Mouse (Mus musculus): ENCODE measurements around the gene Smc1b. TPM values are rescaled to one million over a fixed set of nuclear protein-coding genes. Genes with fewer than 3 reads are reported as not detected.

Gene Smc1b
- polyA plus RNA-seq, 1 experiment from 2014 or later: 0.12 TPM

DNA sequence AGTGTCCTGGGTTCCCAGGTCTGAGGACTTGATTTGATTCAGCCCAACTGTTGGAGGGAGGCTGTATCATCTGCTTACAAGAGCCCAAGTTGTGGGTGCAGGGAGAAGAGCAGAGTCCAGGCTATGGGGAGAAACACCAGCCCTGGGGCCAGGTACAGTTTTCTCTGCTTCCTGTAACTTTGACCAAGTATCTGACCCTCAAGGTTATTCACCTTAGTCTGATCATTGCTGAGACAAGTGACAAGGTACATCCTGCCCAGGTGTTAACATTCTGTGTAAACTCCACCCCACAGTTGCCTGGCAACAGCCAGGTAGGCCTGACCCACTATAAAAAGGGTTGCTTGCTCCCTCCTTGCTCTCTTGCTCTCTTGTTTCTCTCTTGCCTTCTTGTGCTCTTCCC, 29.7 kb upstream of the Smc1b start:
- H3K4me1 ChIP-seq: peaks cover 44% of the 10 kb centered on the region
- DNase-seq (ENCODE audit: low spot score): no peak
- no peaks in the 10 kb centered on the region for H3K9me3 ChIP-seq
- H3K27me3 ChIP-seq (replicated peaks; ENCODE audit: low read depth, poor library complexity, severe bottlenecking): no peaks in the 10 kb centered on the region
- H3K4me3 ChIP-seq: no peak overlapping the region
- 0 out of 2 replicates have a peak overlapping the region, but pooled peaks have one; percentile 30 for H3K27ac ChIP-seq (replicated peaks)
- no peaks in the 10 kb centered on the region for H3K36me3 ChIP-seq (replicated peaks)

DNA sequence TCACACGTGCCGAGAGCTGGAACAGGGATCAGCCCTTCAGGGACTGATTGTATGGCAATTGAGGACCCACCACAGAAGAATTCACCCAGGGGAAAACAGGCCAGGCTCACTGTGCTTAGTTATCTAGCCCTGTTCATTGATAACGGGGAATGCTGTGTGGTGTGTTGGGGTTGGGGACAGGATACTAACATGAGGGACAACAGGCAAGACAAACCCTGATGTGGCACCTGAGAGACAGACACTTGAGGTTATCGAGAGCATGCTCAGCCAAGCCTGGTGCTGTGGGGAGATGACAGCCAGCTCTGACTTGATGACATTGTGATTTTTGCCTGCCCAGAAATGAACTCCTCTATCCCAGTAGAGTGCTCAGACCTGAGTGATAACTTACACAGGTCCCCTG, 24.4 kb upstream of the Smc1b start:
- no peak overlapping the region for H3K4me3 ChIP-seq
- 0 out of 2 replicates have a peak, but pooled peaks cover 10% of the 10 kb centered on the region for H3K4me1 ChIP-seq
- no peaks in the 10 kb centered on the region for H3K9me3 ChIP-seq
- no peak for DNase-seq (ENCODE audit: low spot score)
- 71% methylated on average over 4 of the region's 4 CpGs for WGBS
- 0 out of 2 replicates have a peak, but pooled peaks cover 19% of the 10 kb centered on the region for H3K27me3 ChIP-seq (replicated peaks; ENCODE audit: low read depth, poor library complexity, severe bottlenecking)
- no peak overlapping the region for H3K27ac ChIP-seq (replicated peaks)
- H3K36me3 ChIP-seq (replicated peaks): no peaks in the 10 kb centered on the region

DNA sequence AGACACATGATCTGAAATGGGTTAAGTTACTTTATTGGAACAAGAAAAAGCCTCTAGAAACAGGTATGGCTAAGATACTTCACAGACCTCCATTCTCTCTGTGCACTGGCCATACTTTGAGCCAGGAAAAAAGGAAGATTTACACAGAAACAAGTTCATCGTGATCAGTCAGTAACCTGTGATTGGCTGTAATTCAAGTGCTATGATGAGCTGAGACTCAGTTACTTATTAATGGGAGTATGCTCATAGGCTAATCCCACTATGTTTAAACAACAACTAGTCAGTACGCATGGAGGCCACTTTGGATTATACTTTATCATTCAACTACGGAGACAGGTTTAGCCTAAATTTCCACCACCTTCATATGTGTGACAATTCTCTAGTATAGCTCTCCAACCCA, 22.3 kb upstream of the Smc1b start:
- H3K4me3 ChIP-seq: no peak overlapping the region
- H3K27me3 ChIP-seq (replicated peaks; ENCODE audit: low read depth, poor library complexity, severe bottlenecking): 0 out of 2 replicates have a peak, but pooled peaks cover 19% of the 10 kb centered on the region
- H3K27ac ChIP-seq (replicated peaks): no peak overlapping the region
- no peak for DNase-seq (ENCODE audit: low spot score)
- no peaks in the 10 kb centered on the region for H3K9me3 ChIP-seq
- WGBS: 96% methylated on average over 3 of the region's 3 CpGs
- no peaks in the 10 kb centered on the region for H3K36me3 ChIP-seq (replicated peaks)
- 0 out of 2 replicates have a peak, but pooled peaks cover 10% of the 10 kb centered on the region for H3K4me1 ChIP-seq

DNA sequence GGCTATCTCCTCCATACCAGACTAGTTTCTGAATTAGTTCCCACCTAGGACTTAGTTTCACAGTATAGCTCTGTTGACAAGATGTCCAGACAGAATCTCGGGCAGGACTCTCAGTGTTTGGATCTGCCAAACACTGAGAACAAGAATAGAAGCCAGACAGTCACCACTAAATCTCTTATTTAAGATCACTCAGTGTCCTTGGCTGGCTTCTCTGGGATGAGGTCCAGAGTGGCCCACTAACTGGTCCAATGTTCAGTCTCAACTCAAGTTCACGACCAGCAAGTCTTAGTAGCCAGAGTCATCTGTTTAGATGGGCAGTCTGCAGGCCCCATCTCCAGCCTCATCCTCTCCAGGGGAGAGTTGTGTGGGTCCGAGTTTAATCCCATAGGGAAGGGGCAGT, 20.8 kb upstream of the Smc1b start:
- Histone ChIP-seq H3K27ac (replicated peaks) (no peak overlapping the region), H3K4me3 (no peak overlapping the region), H3K36me3 (replicated peaks) (no peaks in the 10 kb centered on the region), H3K9me3 (no peaks in the 10 kb centered on the region), H3K27me3 (replicated peaks; ENCODE audit: low read depth, poor library complexity, severe bottlenecking) (0 out of 2 replicates have a peak, but pooled peaks cover 19% of the 10 kb centered on the region), H3K4me1 (0 out of 2 replicates have a peak, but pooled peaks cover 10% of the 10 kb centered on the region)
- 82% methylated on average over 3 of the region's 3 CpGs for WGBS
- no peak for DNase-seq (ENCODE audit: low spot score)

DNA sequence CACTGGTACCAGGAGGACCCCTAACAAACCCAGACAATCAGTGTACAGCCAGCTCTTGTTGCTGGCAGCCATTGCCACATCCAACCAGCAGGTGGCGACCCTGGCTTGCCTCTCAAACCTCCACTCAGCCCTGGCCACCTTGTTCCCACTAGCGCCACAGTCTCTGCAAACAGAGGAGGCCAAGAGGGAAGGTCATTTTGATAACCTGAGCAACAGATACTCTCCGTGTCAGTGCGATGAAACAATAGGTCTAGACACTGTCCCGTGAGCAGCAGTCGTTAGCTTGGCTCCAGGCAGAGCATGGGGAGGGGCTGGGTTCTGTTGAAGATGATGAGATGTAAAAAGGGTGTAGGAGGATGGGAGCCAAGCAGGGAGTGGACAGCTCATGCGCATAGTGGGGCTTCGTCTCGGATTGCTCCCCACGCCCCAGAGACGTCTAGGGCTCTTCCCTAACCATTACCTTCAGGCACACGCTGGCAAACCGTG, 19.7 kb upstream of the Smc1b start:
- 34% methylated on average over 13 of the region's 13 CpGs for WGBS

DNA sequence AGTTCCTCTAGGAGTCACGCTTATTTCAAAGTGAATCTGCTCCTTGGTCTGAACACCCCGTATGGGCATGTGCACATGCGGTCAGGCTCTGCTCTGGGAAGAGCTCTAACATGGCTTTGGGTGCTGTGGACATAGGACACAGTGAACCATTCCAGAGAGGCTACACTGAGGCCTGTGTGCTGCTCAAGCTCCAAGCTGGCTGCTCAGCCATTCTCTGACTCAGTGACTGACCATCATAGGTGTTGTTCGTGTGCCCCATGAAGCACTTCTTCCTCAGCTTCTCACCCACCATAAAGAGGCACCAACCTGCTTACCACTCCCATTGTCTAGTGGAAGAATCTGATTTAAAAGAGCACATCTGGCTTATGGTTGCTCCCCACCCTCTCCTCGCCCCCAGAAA, 12.5 kb upstream of the Smc1b start:
- Histone ChIP-seq H3K4me3 (no peak overlapping the region), H3K27ac (replicated peaks) (no peak overlapping the region), H3K9me3 (no peaks in the 10 kb centered on the region), H3K36me3 (replicated peaks) (no peaks in the 10 kb centered on the region), H3K27me3 (replicated peaks; ENCODE audit: low read depth, poor library complexity, severe bottlenecking) (no peaks in the 10 kb centered on the region; the same call in 1 of the 2 replicates), H3K4me1 (peaks cover 9% of the 10 kb centered on the region)
- 88% methylated on average over 5 of the region's 5 CpGs for WGBS
- no peak for DNase-seq (ENCODE audit: low spot score)

More for the DNA sequence above, 19.7 kb upstream of the Smc1b start:
- Histone ChIP-seq H3K27ac (replicated peaks) (no peak overlapping the region), H3K27me3 (replicated peaks; ENCODE audit: low read depth, poor library complexity, severe bottlenecking) (0 out of 2 replicates have a peak, but pooled peaks cover 19% of the 10 kb centered on the region), H3K9me3 (no peaks in the 10 kb centered on the region), H3K4me3 (no peak overlapping the region), H3K4me1 (0 out of 2 replicates have a peak, but pooled peaks cover 10% of the 10 kb centered on the region), H3K36me3 (replicated peaks) (no peaks in the 10 kb centered on the region)
- DNase-seq (ENCODE audit: low spot score): peak; percentile 84

DNA sequence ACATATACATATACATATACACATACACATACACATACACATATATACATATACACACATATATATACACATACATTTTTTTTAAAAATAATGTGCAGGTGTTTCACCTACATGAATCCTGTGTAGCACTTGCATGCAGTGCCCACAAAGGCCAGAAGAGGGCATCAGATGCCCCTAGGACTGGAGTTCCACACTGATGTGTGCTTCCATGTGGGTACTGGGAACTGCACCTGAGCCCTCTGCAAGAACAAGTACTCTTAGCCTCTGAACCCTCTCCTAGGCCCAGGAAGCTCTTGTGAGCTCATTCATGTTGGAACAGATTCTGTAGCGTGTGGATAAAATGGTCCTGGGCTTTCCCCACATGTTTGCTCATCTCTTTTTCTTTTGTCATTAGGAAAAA, 12.0 kb upstream of the Smc1b start:
- Histone ChIP-seq H3K27ac (replicated peaks) (no peak overlapping the region), H3K4me3 (no peak overlapping the region), H3K36me3 (replicated peaks) (no peaks in the 10 kb centered on the region), H3K27me3 (replicated peaks; ENCODE audit: low read depth, poor library complexity, severe bottlenecking) (no peaks in the 10 kb centered on the region; the same call in 1 of the 2 replicates), H3K4me1 (peaks cover 9% of the 10 kb centered on the region), H3K9me3 (no peaks in the 10 kb centered on the region)
- 90% methylated on average over 1 of the region's 1 CpGs for WGBS
- peak; percentile 7 for DNase-seq (ENCODE audit: low spot score)

DNA sequence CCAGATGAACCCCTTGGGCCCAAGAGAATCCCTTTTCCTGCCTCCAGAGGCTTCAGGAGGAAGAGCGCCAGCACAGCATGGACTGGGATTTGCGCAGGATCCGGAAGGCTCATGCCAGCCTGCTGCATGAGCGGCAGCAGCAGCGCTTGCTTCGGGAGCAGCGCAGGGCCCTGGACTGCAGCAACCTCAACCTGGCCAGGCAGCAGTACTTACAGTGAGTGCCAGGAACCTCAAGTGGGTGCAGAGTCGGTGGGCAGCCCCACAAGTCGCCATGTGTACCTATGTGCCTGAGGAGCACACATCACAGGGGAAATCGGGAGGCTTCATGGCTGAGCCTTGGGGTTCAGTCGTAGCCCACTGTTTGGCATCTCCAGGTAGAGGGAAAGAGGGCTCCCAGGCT, 11.4 kb upstream of the Smc1b start:
- no peaks in the 10 kb centered on the region for H3K36me3 ChIP-seq (replicated peaks)
- H3K9me3 ChIP-seq: no peaks in the 10 kb centered on the region
- 87% methylated on average over 11 of the region's 11 CpGs for WGBS
- H3K27ac ChIP-seq (replicated peaks): no peak overlapping the region
- H3K27me3 ChIP-seq (replicated peaks; ENCODE audit: low read depth, poor library complexity, severe bottlenecking): no peaks in the 10 kb centered on the region; the same call in 1 of the 2 replicates
- H3K4me1 ChIP-seq: peaks cover 9% of the 10 kb centered on the region
- H3K4me3 ChIP-seq: no peak overlapping the region
- no peak for DNase-seq (ENCODE audit: low spot score)

DNA sequence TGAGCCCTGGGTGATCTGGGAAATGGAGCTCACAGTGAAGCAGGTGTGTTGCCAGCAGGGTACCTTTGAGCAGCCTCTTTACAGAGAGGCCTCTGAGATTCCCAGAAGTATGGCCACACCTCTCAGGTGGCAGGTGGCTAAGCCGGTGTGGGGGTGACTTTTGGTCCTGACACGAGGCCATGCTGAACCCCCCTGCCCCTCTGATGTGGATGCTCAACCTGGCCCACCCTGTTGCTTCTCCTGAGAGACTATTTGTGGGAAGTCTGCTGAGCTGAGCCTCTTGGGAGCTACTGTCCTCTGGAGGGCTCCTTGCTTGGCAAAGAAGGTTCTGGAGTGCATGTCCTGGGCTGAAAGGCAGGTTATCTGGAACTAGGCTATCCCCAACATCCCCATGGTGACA, 10.7 kb upstream of the Smc1b start:
- DNase-seq (ENCODE audit: low spot score): no peak
- 79% methylated on average over 2 of the region's 2 CpGs for WGBS
- Histone ChIP-seq H3K4me1 (peaks cover 9% of the 10 kb centered on the region), H3K27ac (replicated peaks) (no peak overlapping the region), H3K27me3 (replicated peaks; ENCODE audit: low read depth, poor library complexity, severe bottlenecking) (no peaks in the 10 kb centered on the region; the same call in 1 of the 2 replicates), H3K36me3 (replicated peaks) (no peaks in the 10 kb centered on the region), H3K4me3 (no peak overlapping the region), H3K9me3 (no peaks in the 10 kb centered on the region)

DNA sequence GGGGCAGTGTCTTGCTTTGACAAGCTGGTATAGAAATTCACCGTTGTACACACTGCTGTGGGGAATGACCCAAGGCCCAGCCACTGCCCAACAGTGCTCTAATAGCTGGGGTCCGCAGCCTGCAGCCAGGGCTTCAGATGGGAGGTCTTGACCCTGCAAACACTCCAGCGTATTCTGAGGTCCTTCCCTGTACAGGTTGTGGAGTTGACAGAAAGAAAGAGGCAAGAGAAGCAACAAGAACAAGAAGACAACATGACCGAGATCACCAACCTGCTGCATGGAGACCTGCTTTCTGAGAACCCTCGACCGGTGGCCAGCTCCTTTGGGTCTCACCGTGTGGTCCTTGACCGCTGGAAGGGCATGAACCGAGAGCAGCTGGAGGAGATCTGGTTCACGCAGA, 9.5 kb upstream of the Smc1b start:
- no peak for DNase-seq (ENCODE audit: low spot score)
- H3K27me3 ChIP-seq (replicated peaks; ENCODE audit: low read depth, poor library complexity, severe bottlenecking): no peaks in the 10 kb centered on the region; the same call in 1 of the 2 replicates
- WGBS: 85% methylated on average over 10 of the region's 10 CpGs

DNA sequence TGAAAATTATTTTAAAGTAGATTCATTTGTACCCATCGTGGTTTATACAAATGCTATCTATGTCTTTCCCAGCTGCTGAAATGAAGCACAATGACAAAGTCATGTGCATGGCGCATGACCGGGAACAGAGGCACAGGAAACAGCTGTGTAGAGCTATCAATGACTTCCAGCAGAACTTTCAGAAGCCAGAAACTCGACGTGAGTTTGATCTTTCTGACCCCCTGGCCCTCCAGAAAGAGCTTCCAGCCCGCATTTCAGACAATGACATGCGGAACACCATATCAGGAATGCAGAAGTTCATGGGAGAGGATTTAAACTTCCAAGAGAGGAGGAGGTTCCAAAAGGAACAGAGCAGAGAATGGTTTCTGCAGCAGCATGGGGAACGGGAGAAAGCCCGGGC, 3.4 kb upstream of the Smc1b start:
- DNase-seq (ENCODE audit: low spot score): no peak
- Histone ChIP-seq H3K4me3 (no peak overlapping the region), H3K27me3 (replicated peaks; ENCODE audit: low read depth, poor library complexity, severe bottlenecking) (peaks cover 30% of the 10 kb centered on the region), H3K36me3 (replicated peaks) (no peaks in the 10 kb centered on the region), H3K27ac (replicated peaks) (no peak overlapping the region), H3K9me3 (peaks cover 9% of the 10 kb centered on the region), H3K4me1 (peaks cover 23% of the 10 kb centered on the region)
- WGBS: 41% methylated on average over 9 of the region's 9 CpGs

More for the DNA sequence above, 9.5 kb upstream of the Smc1b start:
- no peaks in the 10 kb centered on the region for H3K36me3 ChIP-seq (replicated peaks)
- H3K4me3 ChIP-seq: no peak overlapping the region
- no peaks in the 10 kb centered on the region for H3K9me3 ChIP-seq
- peaks cover 9% of the 10 kb centered on the region for H3K4me1 ChIP-seq
- H3K27ac ChIP-seq (replicated peaks): no peak overlapping the region

DNA sequence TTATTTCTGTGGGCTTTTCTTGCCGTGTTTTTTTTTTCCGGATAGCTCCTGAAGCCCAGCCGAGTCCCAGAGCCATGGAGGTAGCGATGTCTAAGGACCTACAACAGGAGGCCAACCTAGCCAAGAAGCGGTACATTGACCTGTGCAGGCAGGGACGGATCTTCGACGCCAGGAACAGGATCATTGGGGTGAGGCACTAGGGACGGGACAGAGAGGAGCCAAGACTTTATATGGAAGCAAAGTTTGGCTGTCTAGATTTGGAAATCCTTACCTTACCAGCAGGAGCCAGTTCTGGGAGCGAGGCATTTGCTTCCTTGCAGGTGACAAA, 393 bp upstream of the Smc1b start:
- Histone ChIP-seq H3K36me3 (replicated peaks) (no peaks in the 10 kb centered on the region), H3K4me3 (peak overlapping the region; percentile 52), H3K27me3 (replicated peaks; ENCODE audit: low read depth, poor library complexity, severe bottlenecking) (peaks cover 30% of the 10 kb centered on the region), H3K9me3 (peaks cover 9% of the 10 kb centered on the region), H3K27ac (replicated peaks) (no peak overlapping the region; the same call in 1 of the 2 replicates), H3K4me1 (peaks cover 23% of the 10 kb centered on the region)
- 21% methylated on average over 10 of the region's 10 CpGs for WGBS
- no peak for DNase-seq (ENCODE audit: low spot score)

DNA sequence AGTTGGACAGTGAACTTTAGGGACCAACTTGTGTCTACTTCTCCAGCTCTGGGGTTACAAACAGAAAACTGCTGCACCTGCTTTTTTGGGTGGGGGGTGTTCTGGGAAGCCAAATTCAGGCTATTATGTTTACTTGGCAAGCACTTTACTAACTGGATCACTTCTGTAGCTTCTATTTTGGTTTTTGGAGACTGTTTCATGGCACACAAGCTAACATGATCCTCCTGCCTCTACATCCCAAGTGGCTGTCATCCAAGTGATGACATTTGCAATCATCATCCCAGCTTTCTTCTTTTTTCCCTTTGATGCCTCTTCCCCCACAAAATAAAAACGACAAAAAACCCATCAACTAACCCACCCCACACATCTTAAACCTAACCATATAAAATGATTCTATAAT, 46.1 kb downstream of the Smc1b start:
- Histone ChIP-seq H3K36me3 (replicated peaks) (no peaks in the 10 kb centered on the region), H3K27me3 (replicated peaks; ENCODE audit: low read depth, poor library complexity, severe bottlenecking) (no peaks in the 10 kb centered on the region), H3K9me3 (no peaks in the 10 kb centered on the region), H3K4me1 (no peaks in the 10 kb centered on the region), H3K27ac (replicated peaks) (no peak overlapping the region), H3K4me3 (no peak overlapping the region)
- DNase-seq (ENCODE audit: low spot score): no peak
- 64% methylated on average over 1 of the region's 1 CpGs for WGBS

Data from embryonic facial prominence, embryonic 10.5 days (tissue).